Comparison of ENCODE assay signal across 14 mouse cellular contexts in genomic region chr13:56093680-56094079, GRCm38 (mm10). TPM values are rescaled to one million over a fixed set of nuclear protein-coding genes. Genes with fewer than 3 reads are reported as not detected.
DNase-seq lines count a peak whose midpoint lies in the region; ATAC-seq and TF ChIP-seq lines count a peak whose summit lies in the region.
"Had no signal": no experiment of that assay in that cellular context is flagged by ENCODE, and none has a peak within 500 bp of the region (broad histone marks: within the 10 kb centered on the region; RNA-seq: fewer than 3 reads in every experiment).

No protein-coding gene starts in this region.

- no peaks in the 10 kb centered on the region for H3K27me3 ChIP-seq in Patski
- H3K27me3 ChIP-seq in hindbrain, embryonic 15.5 days: no peaks in the 10 kb centered on the region
- no peaks in the 10 kb centered on the region for H3K27me3 ChIP-seq in intestine, postnatal 0 days (replicated peaks; ENCODE audit: control insufficient read depth, insufficient read depth, low read length)
- H3K27me3 ChIP-seq: midbrain, embryonic 12.5 days; stomach, embryonic 15.5 days had no signal

- no peak overlapping the region for H3K4me3 ChIP-seq in hindbrain, embryonic 15.5 days
- H3K4me3 ChIP-seq in intestine, postnatal 0 days (ENCODE audit: low read depth, low read length): no peak overlapping the region
- H3K4me3 ChIP-seq: midbrain, embryonic 12.5 days; stomach, embryonic 15.5 days had no signal

- CTCF ChIA-PET in Patski (lab: Charles Lee): interaction anchor here (1.1 to 1.5 kb wide), 3 partner anchors 9 to 58 kb away, joined by 3 to 4 read pairs (median 3); no protein-coding TSS in a partner anchor

- in situ Hi-C loops in Patski (cut with MboI; ENCODE audit: low pct_unique_long_range_greater_than_20kb): no loop called here

- H3K4me2 ChIP-seq in hindbrain, embryonic 15.5 days: no peak overlapping the region
- no peak overlapping the region for H3K4me2 ChIP-seq in intestine, postnatal 0 days (replicated peaks; ENCODE audit: low read depth)
- H3K4me2 ChIP-seq: midbrain, embryonic 12.5 days; stomach, embryonic 15.5 days had no signal

- DNase-seq in frontal cortex, postnatal 14 days (ENCODE audit: low spot score in 2 of 2): no peak
- peak; percentile 18 for DNase-seq in left cerebral cortex, adult 11 months (ENCODE audit: low spot score)
- DNase-seq in left cerebral cortex, adult 18-20 months (ENCODE audit: low spot score in 2 of 2): no peak
- peak; percentile 37 for DNase-seq in Patski (ENCODE audit: low read depth, low spot score)
- DNase-seq in natural killer cell, adult 2 months (ENCODE audit: low spot score in 2 of 2): no peak
- DNase-seq: adrenal gland, postnatal 14 days; cerebellum, adult 9-10 months; kidney, adult 9 months; liver, postnatal 0 days had no signal

- peak; percentile 64; the same call in 1 of the 2 replicates for ATAC-seq in frontal cortex, adult (ENCODE audit: low TSS enrichment)
- ATAC-seq in Patski: no peak
- ATAC-seq in hindbrain, embryonic 15.5 days (ENCODE audit: low FRiP score, low read depth): peak; percentile 68
- ATAC-seq in intestine, postnatal 0 days: no peak
- ATAC-seq: liver, postnatal 0 days had no signal

- H3K9ac ChIP-seq in hindbrain, embryonic 15.5 days: no peak overlapping the region
- H3K9ac ChIP-seq in intestine, postnatal 0 days (ENCODE audit: low read depth, low read length): no peak overlapping the region
- H3K9ac ChIP-seq: liver, postnatal 0 days; midbrain, embryonic 12.5 days; stomach, embryonic 15.5 days had no signal

- POLR2A ChIA-PET in Patski (lab: Charles Lee): no interaction called here

- H3K36me3 ChIP-seq in hindbrain, embryonic 15.5 days: peaks cover 11% of the 10 kb centered on the region; the same call in 1 of the 2 replicates
- peaks cover 65% of the 10 kb centered on the region for H3K36me3 ChIP-seq in intestine, postnatal 0 days (ENCODE audit: control insufficient read depth, insufficient read depth)

- no peak for TF ChIP-seq CTCF in Patski (IDR thresholded peaks at IDR 0.05)
- no peak for TF ChIP-seq CTCF in intestine, postnatal 0 days (IDR thresholded peaks at IDR 0.05; ENCODE audit: low read depth)

- H3K27ac ChIP-seq in hindbrain, embryonic 15.5 days (replicated peaks): peak overlapping the region; percentile 57
- no peak overlapping the region for H3K27ac ChIP-seq in intestine, postnatal 0 days (ENCODE audit: low read depth, low read length)
- H3K27ac ChIP-seq: midbrain, embryonic 12.5 days; stomach, embryonic 15.5 days had no signal

- no peaks in the 10 kb centered on the region for H3K9me3 ChIP-seq in hindbrain, embryonic 15.5 days
- H3K9me3 ChIP-seq in intestine, postnatal 0 days (ENCODE audit: control insufficient read depth): no peaks in the 10 kb centered on the region
- H3K9me3 ChIP-seq: midbrain, embryonic 12.5 days; stomach, embryonic 15.5 days had no signal

- H3K4me1 ChIP-seq in hindbrain, embryonic 15.5 days (replicated peaks): peaks cover 42% of the 10 kb centered on the region
- H3K4me1 ChIP-seq in intestine, postnatal 0 days (replicated peaks; ENCODE audit: control insufficient read depth, insufficient read depth, low read length): no peaks in the 10 kb centered on the region
- H3K4me1 ChIP-seq: stomach, embryonic 15.5 days had no signal

- 48% methylated on average over 3 of the region's 3 CpGs for WGBS in hindbrain, embryonic 15.5 days
- WGBS in intestine, postnatal 0 days: 72% methylated on average over 3 of the region's 3 CpGs

RNA-seq across cellular contexts. Expression of gene H2afy, which starts 42.5 kb away (rescaled TPM):
- 100 to 1,000 TPM; 104 to 106 TPM for total RNA-seq in left cerebral cortex, adult 18-20 months (2021)
- polyA plus RNA-seq in Patski (2021): 185 TPM
- polyA plus RNA-seq in hindbrain, embryonic 15.5 days (2015; fragmentation: Nextera tagmentation; extraction: Ambion mirVana): 294 and 309 TPM in 2 replicates
- polyA plus RNA-seq in intestine, postnatal 0 days (2015; fragmentation: Nextera tagmentation; extraction: Ambion mirVana): 132 and 138 TPM in 2 replicates

Comparison
In these comparisons a context has a peak if more than half of its experiments do, and no peak if none do; other contexts are left out.
1. DNase-seq: peak in left cerebral cortex, adult 11 months (single experiment) and Patski (single experiment); none in frontal cortex, postnatal 14 days (0 of 2), left cerebral cortex, adult 18-20 months (0 of 2) and natural killer cell, adult 2 months (0 of 2).
2. ATAC-seq: peak in frontal cortex, adult (single experiment) and hindbrain, embryonic 15.5 days (single experiment); none in Patski (single experiment) and intestine, postnatal 0 days (single experiment).